8 mouse cellular contexts compared by ENCODE assay signal in genomic region chr13:102842237-102842636, GRCm38 (mm10).
DNase-seq lines count a peak whose midpoint lies in the region; ATAC-seq and TF ChIP-seq lines count a peak whose summit lies in the region.

No protein-coding gene starts in this region.

- no peak for TF ChIP-seq POLR2A in brain, embryonic 14.5 days (IDR thresholded peaks at IDR 0.05; ENCODE audit: borderline replicate concordance, extremely low read depth, insufficient read depth, insufficient read length, poor library complexity, severe bottlenecking)

- peak; percentile 62; the same call in 1 of the 2 replicates for ATAC-seq in heart, embryonic 15.5 days (replicated peaks; ENCODE audit: insufficient number of reproducible peaks, insufficient read depth, low FRiP score, low read depth)
- no peak for ATAC-seq in intestine, embryonic 14.5 days (replicated peaks; ENCODE audit: low FRiP score, low TSS enrichment, low read depth)
- ATAC-seq in lung, postnatal 0 days, result peak; percentile 83

- no peaks in the 10 kb centered on the region for H3K27me3 ChIP-seq in heart, embryonic 15.5 days
- H3K27me3 ChIP-seq in intestine, embryonic 14.5 days (replicated peaks; ENCODE audit: control insufficient read depth, insufficient read depth, low read length), result no peaks in the 10 kb centered on the region
- H3K27me3 ChIP-seq in lung, postnatal 0 days (replicated peaks; ENCODE audit: insufficient read depth, low read length), result no peaks in the 10 kb centered on the region

- H3K36me3 ChIP-seq in heart, embryonic 15.5 days, result no peaks in the 10 kb centered on the region
- no peaks in the 10 kb centered on the region for H3K36me3 ChIP-seq in intestine, embryonic 14.5 days (ENCODE audit: control insufficient read depth, insufficient read depth, low read length)
- no peaks in the 10 kb centered on the region for H3K36me3 ChIP-seq in lung, postnatal 0 days (ENCODE audit: insufficient read depth, low read length)

- H3K9ac ChIP-seq in heart, embryonic 15.5 days, result no peak overlapping the region
- H3K9ac ChIP-seq in intestine, embryonic 14.5 days (ENCODE audit: low read length), result no peak overlapping the region
- no peak overlapping the region for H3K9ac ChIP-seq in lung, postnatal 0 days (replicated peaks; ENCODE audit: low read depth)

- H3K27ac ChIP-seq in heart, embryonic 15.5 days, result peak overlapping the region; percentile 45; the same call in 1 of the 2 replicates
- H3K27ac ChIP-seq in intestine, embryonic 14.5 days (ENCODE audit: low read depth), result no peak overlapping the region
- no peak overlapping the region for H3K27ac ChIP-seq in lung, postnatal 0 days (ENCODE audit: low read length)

- peak; percentile 35; the same call in 1 of the 2 replicates for TF ChIP-seq EP300 in lung, postnatal 0 days (IDR thresholded peaks at IDR 0.05)

- H3K4me3 ChIP-seq in heart, embryonic 15.5 days, result no peak overlapping the region
- no peak overlapping the region for H3K4me3 ChIP-seq in intestine, embryonic 14.5 days (ENCODE audit: low read depth, low read length)
- H3K4me3 ChIP-seq in lung, postnatal 0 days (ENCODE audit: low read depth, low read length), result no peak overlapping the region

- H3K4me1 ChIP-seq in heart, embryonic 15.5 days (replicated peaks), result peaks cover 32% of the 10 kb centered on the region
- H3K4me1 ChIP-seq in intestine, embryonic 14.5 days (replicated peaks; ENCODE audit: control insufficient read depth, insufficient read depth, low read length), result peaks cover 11% of the 10 kb centered on the region; the same call in 1 of the 2 replicates
- H3K4me1 ChIP-seq in lung, postnatal 0 days (ENCODE audit: insufficient read depth, low read depth, low read length), result no peaks in the 10 kb centered on the region

- H3K9me3 ChIP-seq in heart, embryonic 15.5 days (replicated peaks), result no peaks in the 10 kb centered on the region
- H3K9me3 ChIP-seq in intestine, embryonic 14.5 days (ENCODE audit: control insufficient read depth, low read length), result no peaks in the 10 kb centered on the region
- H3K9me3 ChIP-seq in lung, postnatal 0 days (ENCODE audit: low read length), result no peaks in the 10 kb centered on the region

- H3K4me2 ChIP-seq in heart, embryonic 15.5 days, result peak overlapping the region; percentile 11; the same call in 1 of the 2 replicates
- no peak overlapping the region for H3K4me2 ChIP-seq in intestine, embryonic 14.5 days (ENCODE audit: low read length)
- no peak overlapping the region for H3K4me2 ChIP-seq in lung, postnatal 0 days (replicated peaks; ENCODE audit: low read depth, low read length)

- WGBS in heart, embryonic 15.5 days, result 31% methylated on average over 8 of the region's 8 CpGs
- WGBS in intestine, embryonic 14.5 days, result 37% methylated on average over 8 of the region's 8 CpGs
- 58% methylated on average over 8 of the region's 8 CpGs for WGBS in lung, postnatal 0 days

- TF ChIP-seq CTCF in brain, embryonic 14.5 days (IDR thresholded peaks at IDR 0.05; ENCODE audit: borderline replicate concordance, extremely low read depth, insufficient read depth, insufficient read length), result no peak
- TF ChIP-seq CTCF in lung, postnatal 0 days (IDR thresholded peaks at IDR 0.05), result no peak

- no peak for DNase-seq in heart, adult 11 months
- DNase-seq in brain, embryonic 14.5 days (ENCODE audit: low read depth), result peak; percentile 67
- peak; percentile 53 for DNase-seq in intestine, embryonic 14.5 days (ENCODE audit: low spot score)
- DNase-seq in lung, postnatal 0 days (ENCODE audit: low spot score), result peak; percentile 79
- no peak for DNase-seq in cerebellum, adult 18-20 months
- DNase-seq in adrenal gland, postnatal 36 days, result no peak
- DNase-seq in layer of hippocampus, adult 9-10 months (ENCODE audit: low spot score), result no peak

Comparison
In these comparisons a context has a peak if more than half of its experiments do, and no peak if none do; other contexts are left out.
1. DNase-seq: peak in brain, embryonic 14.5 days (single experiment), intestine, embryonic 14.5 days (single experiment) and lung, postnatal 0 days (single experiment); none in heart, adult 11 months (single experiment), cerebellum, adult 18-20 months (0 of 2), adrenal gland, postnatal 36 days (0 of 2) and layer of hippocampus, adult 9-10 months (single experiment).